Mouse (Mus musculus) midbrain, postnatal 0 days (tissue): ENCODE measurements at regions not wholly inside any gene's neighbourhood (a gene's known extent, or its start where the extent isn't known, plus 50 kb on each side); places are given as distances from the start of the nearest gene placed in this dataset.
"Not testable (repeated sequence)": the region's sequence is repeated elsewhere in the genome, so short reads cannot be mapped to it uniquely, and the experiment has no call there.

Experiments used
- ATAC-seq: fragments of 200-750 bp; cut with Nextera tagmentation; 2 replicates; pipeline ENCODE4 v1.8.0; 2017; ENCODE audit warnings: moderate number of reproducible peaks, mild to moderate bottlenecking, moderate TSS enrichment, moderate library complexity; ENCODE audit not compliant: low FRiP score
- DNase-seq: peaks from one replicate; pipeline ENCODE4 v3.0.0-alpha.2; 2015; ENCODE audit warnings: low spot score
- H3K27ac ChIP-seq: fragments of 300-500 bp; sonication (generic); 2 replicates; pipeline ENCODE4 v1.5.1; 2014; ENCODE audit warnings: low read depth, mild to moderate bottlenecking, low read length, mixed read lengths
- H3K27me3 ChIP-seq: fragments of 300-500 bp; sonication (generic); 2 replicates; pipeline ENCODE4 v1.6.1; 2014; ENCODE audit warnings: low read length, control low read depth, mixed read lengths; ENCODE audit not compliant: insufficient read depth
- H3K36me3 ChIP-seq: fragments of 300-500 bp; sonication (generic); 2 replicates; pipeline ENCODE4 v1.6.1; 2014; ENCODE audit warnings: low read length, control low read depth, mixed read lengths; ENCODE audit not compliant: insufficient read depth
- H3K4me1 ChIP-seq: fragments of 300-500 bp; sonication (generic); 2 replicates; pipeline ENCODE4 v1.6.1; 2014; ENCODE audit warnings: mild to moderate bottlenecking, control low read depth, antibody characterized with exemption, low read length, mixed read lengths; ENCODE audit not compliant: insufficient read depth
- H3K4me2 ChIP-seq: fragments of 300-500 bp; sonication (generic); 2 replicates; pipeline ENCODE4 v1.6.1; 2014; ENCODE audit warnings: low read depth, mild to moderate bottlenecking, low read length, mixed read lengths; ENCODE audit not compliant: poor library complexity, severe bottlenecking
- H3K4me3 ChIP-seq: fragments of 300-500 bp; sonication (generic); 2 replicates; pipeline ENCODE4 v1.5.1; 2014; ENCODE audit warnings: low read depth, mild to moderate bottlenecking, low read length, moderate library complexity
- H3K9ac ChIP-seq: fragments of 300-500 bp; sonication (generic); replicated peaks from 2 replicates; pipeline ENCODE4 v1.6.1; 2014; ENCODE audit warnings: mild to moderate bottlenecking, low read length, moderate library complexity, mixed read lengths; ENCODE audit not compliant: poor library complexity, severe bottlenecking
- H3K9me3 ChIP-seq: fragments of 300-500 bp; sonication (generic); 2 replicates; pipeline ENCODE4 v1.6.1; 2016; ENCODE audit warnings: low read length, control low read depth
- CTCF ChIP-seq: IDR thresholded peaks from 2 replicates; pipeline ENCODE4 v1.5.1; 2016; ENCODE audit warnings: antibody characterized with exemption, mild to moderate bottlenecking
- WGBS: fragments of 180-500 bp; shearing (Covaris S2); extraction: QIAGEN DNeasy Blood & Tissue Kit; methylation state at CpG from one replicate; pipeline ENCODE4 v1.1.7; 2014; 5-methylcytosine and 5-hydroxymethylcytosine counted together

DNA sequence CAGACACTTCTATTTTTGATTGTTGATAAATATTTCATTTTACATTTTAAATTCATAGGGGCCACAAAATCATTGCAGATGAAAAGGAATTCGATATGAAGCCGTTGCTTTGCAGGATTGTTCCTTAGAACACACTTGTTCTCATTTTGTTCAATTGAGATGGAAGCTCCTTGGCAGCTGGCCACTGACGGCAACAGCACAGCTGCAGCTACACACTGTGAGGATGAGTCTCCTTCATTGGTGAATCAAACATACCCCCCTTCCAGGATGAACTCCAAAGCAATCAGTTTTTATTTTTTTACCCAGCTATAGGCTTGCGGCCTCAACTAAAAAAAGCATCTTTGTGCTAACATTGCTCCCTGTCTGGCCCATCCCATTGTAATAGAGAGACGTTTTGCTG, 475.1 kb downstream of the Tbl1xr1 start:
- no peak for TF ChIP-seq CTCF
- no peaks in the 10 kb centered on the region for H3K27me3 ChIP-seq
- H3K9me3 ChIP-seq: no peaks in the 10 kb centered on the region
- no peak overlapping the region for H3K4me2 ChIP-seq
- no peak overlapping the region for H3K9ac ChIP-seq
- H3K27ac ChIP-seq: no peak overlapping the region
- no peak for ATAC-seq
- 54% methylated on average over 5 of the region's 5 CpGs for WGBS
- no peaks in the 10 kb centered on the region for H3K36me3 ChIP-seq
- DNase-seq: peak; percentile 62
- no peaks in the 10 kb centered on the region for H3K4me1 ChIP-seq
- H3K4me3 ChIP-seq: no peak overlapping the region

DNA sequence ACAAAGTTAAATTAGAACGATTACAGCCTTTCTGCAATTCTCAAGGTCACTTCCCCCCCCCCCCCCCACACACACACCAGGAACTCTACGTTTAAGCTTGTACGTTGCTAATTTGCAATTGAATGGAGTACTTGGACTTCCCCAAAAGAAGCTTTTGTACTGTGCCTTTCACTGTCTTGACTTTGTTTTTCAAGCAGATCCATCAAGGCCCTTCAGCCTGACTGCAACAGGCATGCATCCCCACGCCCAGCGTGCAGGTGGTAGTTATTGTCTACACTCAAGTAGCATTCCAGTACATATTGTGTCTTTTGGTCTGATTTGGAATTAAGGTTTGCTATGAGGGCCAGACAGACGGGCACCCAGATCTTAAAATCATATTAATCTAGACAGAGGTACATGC, 483.1 kb downstream of the Tbl1xr1 start:
- Histone ChIP-seq H3K4me2 (no peak overlapping the region), H3K9me3 (no peaks in the 10 kb centered on the region), H3K36me3 (no peaks in the 10 kb centered on the region), H3K4me3 (no peak overlapping the region), H3K27ac (no peak overlapping the region), H3K27me3 (no peaks in the 10 kb centered on the region), H3K4me1 (no peaks in the 10 kb centered on the region), H3K9ac (no peak overlapping the region)
- 50% methylated on average over 6 of the region's 6 CpGs for WGBS
- no peak for TF ChIP-seq CTCF
- no peak for ATAC-seq
- DNase-seq: no peak

DNA sequence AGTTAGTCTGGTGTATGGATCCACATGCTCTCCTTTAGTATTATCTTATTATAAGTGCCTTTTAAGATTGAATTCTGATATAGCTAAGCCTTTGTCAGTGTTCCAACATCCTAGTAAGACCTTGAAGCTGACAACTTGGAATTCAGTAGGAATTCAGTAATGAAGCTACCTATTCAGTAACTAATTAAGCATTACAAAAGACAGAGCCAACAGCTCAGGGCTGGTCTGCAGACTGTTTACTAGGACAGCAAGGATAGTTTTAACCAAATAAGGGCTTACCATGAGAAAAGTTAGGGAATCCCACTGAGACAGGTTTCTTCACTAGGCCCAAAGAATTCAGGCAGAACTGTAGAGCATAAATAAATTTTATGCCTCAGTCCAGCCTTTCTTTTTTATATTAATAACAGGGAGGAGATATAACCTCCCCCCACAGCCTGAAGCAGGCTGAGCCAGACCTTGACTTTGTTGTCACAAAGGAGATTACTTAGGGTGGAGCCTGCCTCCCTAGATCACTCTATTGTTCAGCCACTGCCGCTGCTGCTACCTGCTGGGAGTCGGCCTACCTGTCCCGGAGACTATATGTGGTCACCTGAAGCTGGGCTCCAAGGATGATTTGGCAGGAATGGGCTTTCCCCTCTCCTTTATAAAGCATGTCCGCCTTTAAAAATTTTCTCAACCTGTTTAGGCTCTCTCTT, 484.2 kb downstream of the Tbl1xr1 start:
- H3K27ac ChIP-seq, H3K9ac ChIP-seq, H3K4me2 ChIP-seq, H3K36me3 ChIP-seq, ATAC-seq, DNase-seq, H3K9me3 ChIP-seq, H3K4me1 ChIP-seq, H3K27me3 ChIP-seq, H3K4me3 ChIP-seq: not testable (repeated sequence)
- 90% methylated on average over 4 of the region's 4 CpGs for whole genome bisulfite sequencing
